Mouse (Mus musculus): Measurements from ENCODE around the gene Rbm44.

DNA sequence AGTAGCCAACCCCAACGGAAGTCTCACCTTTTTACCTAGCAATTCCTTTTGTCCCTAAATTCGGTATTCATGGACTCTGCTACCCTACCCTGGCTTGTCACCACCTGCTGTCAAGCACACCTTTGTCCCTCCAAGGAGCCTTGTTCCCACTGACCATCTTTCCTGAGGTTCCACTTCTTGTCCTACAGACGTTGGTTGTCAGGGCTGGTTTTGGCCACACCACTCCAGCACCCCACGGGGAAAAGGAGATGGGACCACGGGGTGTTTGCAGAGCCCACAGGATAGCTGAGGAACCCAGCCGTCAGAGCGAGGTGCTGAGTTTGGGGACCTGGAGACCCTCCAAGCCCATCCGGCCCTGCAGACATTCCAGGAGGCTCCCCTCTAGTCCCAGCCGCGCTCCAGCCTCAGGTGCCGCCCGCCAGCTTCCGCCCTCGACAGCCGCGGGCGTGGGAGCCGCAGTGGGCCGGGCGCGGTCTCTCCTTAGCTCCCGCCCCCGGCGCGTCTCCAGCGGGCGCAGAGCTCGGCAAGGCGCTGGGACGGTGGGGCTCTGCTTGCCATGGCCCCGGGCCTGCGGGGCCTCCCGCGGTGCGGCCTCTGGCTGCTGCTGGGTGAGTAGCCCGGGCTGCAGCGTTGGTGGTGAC lies 34.8 kb downstream of the Rbm44 start, which contains the start of gene Ramp1:
- no peak for TF ChIP-seq POLR2A (IDR thresholded peaks at IDR 0.05; ENCODE audit: control insufficient read depth, low read depth, low read length)
- TF ChIP-seq CTCF (IDR thresholded peaks at IDR 0.05; ENCODE audit: control insufficient read depth, insufficient read depth, insufficient replicate concordance, low read depth, low read length): no peak
